Mouse (Mus musculus): ENCODE data around the gene Sumf1. TPM values are rescaled to one million over a fixed set of nuclear protein-coding genes. Genes with fewer than 3 reads are reported as not detected.

Gene Sumf1
- polyA plus RNA-seq, 1 experiment, result 19.6 TPM

GRCm38 (mm10) chr6:108228601-108229000 lies 43.2 kb upstream of the Sumf1 start:
- no peaks in the 10 kb centered on the region for H3K27me3 ChIP-seq (ENCODE audit: control insufficient read depth, insufficient read depth, insufficient read length)
- H3K79me3 ChIP-seq (ENCODE audit: low read depth), result no peaks in the 10 kb centered on the region
- H3K4me3 ChIP-seq (ENCODE audit: insufficient read depth, poor library complexity, severe bottlenecking), result no peak overlapping the region
- H3K36me3 ChIP-seq (ENCODE audit: control insufficient read depth, insufficient read depth), result no peaks in the 10 kb centered on the region
- H3ac ChIP-seq (ENCODE audit: control insufficient read depth, insufficient read length, low read depth), result no peak overlapping the region
- no peaks in the 10 kb centered on the region for H3K79me2 ChIP-seq (ENCODE audit: control insufficient read depth, insufficient read depth)
- no peak for TF ChIP-seq MAX (IDR thresholded peaks at IDR 0.05)
- TF ChIP-seq FOSL1 (IDR thresholded peaks at IDR 0.05; ENCODE audit: insufficient read depth, low read length, poor library complexity, severe bottlenecking), result no peak
- no peak for TF ChIP-seq CEBPB (IDR thresholded peaks at IDR 0.05; ENCODE audit: low read depth)
- TF ChIP-seq USF1 (IDR thresholded peaks at IDR 0.05; ENCODE audit: low read depth), result no peak
- TF ChIP-seq MYOD1 (IDR thresholded peaks at IDR 0.05; ENCODE audit: control insufficient read depth, insufficient read length, low read depth), result no peak
- no peak for TF ChIP-seq MYOG (IDR thresholded peaks at IDR 0.05; ENCODE audit: control insufficient read depth, extremely low read depth, insufficient read length)

GRCm38 (mm10) chr6:108228048-108228447 lies 42.7 kb upstream of the Sumf1 start:
- TF ChIP-seq CEBPB (IDR thresholded peaks at IDR 0.05; ENCODE audit: low read depth) (no peak), MYOD1 (IDR thresholded peaks at IDR 0.05; ENCODE audit: control insufficient read depth, insufficient read length, low read depth) (no peak), MAX (IDR thresholded peaks at IDR 0.05) (no peak), FOSL1 (IDR thresholded peaks at IDR 0.05; ENCODE audit: insufficient read depth, low read length, poor library complexity, severe bottlenecking) (no peak), USF1 (IDR thresholded peaks at IDR 0.05; ENCODE audit: low read depth) (no peak)
- Histone ChIP-seq H3K79me2 (ENCODE audit: control insufficient read depth, insufficient read depth) (no peaks in the 10 kb centered on the region), H3K27me3 (ENCODE audit: control insufficient read depth, insufficient read depth, insufficient read length) (no peaks in the 10 kb centered on the region), H3K79me3 (ENCODE audit: low read depth) (no peaks in the 10 kb centered on the region), H3ac (ENCODE audit: control insufficient read depth, insufficient read length, low read depth) (no peak overlapping the region), H3K4me3 (ENCODE audit: insufficient read depth, poor library complexity, severe bottlenecking) (no peak overlapping the region), H3K36me3 (ENCODE audit: control insufficient read depth, insufficient read depth) (no peaks in the 10 kb centered on the region)

- Histone ChIP-seq H3K36me3 (ENCODE audit: control insufficient read depth, insufficient read depth) (no peaks in the 10 kb centered on the region), H3K27me3 (ENCODE audit: control insufficient read depth, insufficient read depth, insufficient read length) (no peaks in the 10 kb centered on the region)
Measured at GRCm38 (mm10) chr6:108227461-108227860, 42.1 kb upstream of the Sumf1 start.

GRCm38 (mm10) chr6:108226230-108226629 lies 40.8 kb upstream of the Sumf1 start:
- H3K4me3 ChIP-seq (ENCODE audit: insufficient read depth, poor library complexity, severe bottlenecking), result no peak overlapping the region
- no peaks in the 10 kb centered on the region for H3K36me3 ChIP-seq (ENCODE audit: control insufficient read depth, insufficient read depth)
- no peaks in the 10 kb centered on the region for H3K79me3 ChIP-seq (ENCODE audit: low read depth)
- no peaks in the 10 kb centered on the region for H3K27me3 ChIP-seq (ENCODE audit: control insufficient read depth, insufficient read depth, insufficient read length)
- no peak for TF ChIP-seq FOSL1 (IDR thresholded peaks at IDR 0.05; ENCODE audit: insufficient read depth, low read length, poor library complexity, severe bottlenecking)
- TF ChIP-seq MAX (IDR thresholded peaks at IDR 0.05), result no peak
- no peak for TF ChIP-seq CTCF (IDR thresholded peaks at IDR 0.05; ENCODE audit: control insufficient read depth, insufficient read depth, insufficient read length)
- no peak overlapping the region for H3ac ChIP-seq (ENCODE audit: control insufficient read depth, insufficient read length, low read depth)
- no peaks in the 10 kb centered on the region for H3K79me2 ChIP-seq (ENCODE audit: control insufficient read depth, insufficient read depth)

More at GRCm38 (mm10) chr6:108227461-108227860, 42.1 kb upstream of the Sumf1 start:
- no peak overlapping the region for H3K4me3 ChIP-seq (ENCODE audit: insufficient read depth, poor library complexity, severe bottlenecking)
- no peaks in the 10 kb centered on the region for H3K79me3 ChIP-seq (ENCODE audit: low read depth)
- TF ChIP-seq MAX (IDR thresholded peaks at IDR 0.05) (no peak), FOSL1 (IDR thresholded peaks at IDR 0.05; ENCODE audit: insufficient read depth, low read length, poor library complexity, severe bottlenecking) (no peak), MYOG (IDR thresholded peaks at IDR 0.05; ENCODE audit: control insufficient read depth, extremely low read depth, insufficient read length) (no peak), CEBPB (IDR thresholded peaks at IDR 0.05; ENCODE audit: low read depth) (no peak), CTCF (IDR thresholded peaks at IDR 0.05; ENCODE audit: control insufficient read depth, insufficient read depth, insufficient read length) (no peak), USF1 (IDR thresholded peaks at IDR 0.05; ENCODE audit: low read depth) (no peak), MYOD1 (IDR thresholded peaks at IDR 0.05; ENCODE audit: control insufficient read depth, insufficient read length, low read depth) (no peak)
- H3K79me2 ChIP-seq (ENCODE audit: control insufficient read depth, insufficient read depth), result no peaks in the 10 kb centered on the region
- H3ac ChIP-seq (ENCODE audit: control insufficient read depth, insufficient read length, low read depth), result no peak overlapping the region

- H3K36me3 ChIP-seq (ENCODE audit: control insufficient read depth, insufficient read depth), result no peaks in the 10 kb centered on the region
- no peaks in the 10 kb centered on the region for H3K27me3 ChIP-seq (ENCODE audit: control insufficient read depth, insufficient read depth, insufficient read length)
- TF ChIP-seq CTCF (IDR thresholded peaks at IDR 0.05; ENCODE audit: control insufficient read depth, insufficient read depth, insufficient read length), result no peak
- no peak for TF ChIP-seq CEBPB (IDR thresholded peaks at IDR 0.05; ENCODE audit: low read depth)
- TF ChIP-seq MYOG (IDR thresholded peaks at IDR 0.05; ENCODE audit: control insufficient read depth, extremely low read depth, insufficient read length), result no peak
- TF ChIP-seq FOSL1 (IDR thresholded peaks at IDR 0.05; ENCODE audit: insufficient read depth, low read length, poor library complexity, severe bottlenecking), result no peak
- no peak for TF ChIP-seq MYOD1 (IDR thresholded peaks at IDR 0.05; ENCODE audit: control insufficient read depth, insufficient read length, low read depth)
- no peak for TF ChIP-seq USF1 (IDR thresholded peaks at IDR 0.05; ENCODE audit: low read depth)
- TF ChIP-seq MAX (IDR thresholded peaks at IDR 0.05), result no peak
- no peak overlapping the region for H3K4me3 ChIP-seq (ENCODE audit: insufficient read depth, poor library complexity, severe bottlenecking)
- no peak overlapping the region for H3ac ChIP-seq (ENCODE audit: control insufficient read depth, insufficient read length, low read depth)
- no peaks in the 10 kb centered on the region for H3K79me3 ChIP-seq (ENCODE audit: low read depth)
- H3K79me2 ChIP-seq (ENCODE audit: control insufficient read depth, insufficient read depth), result no peaks in the 10 kb centered on the region
Measured at GRCm38 (mm10) chr6:108225027-108225426, 39.6 kb upstream of the Sumf1 start.

- H3K79me2 ChIP-seq (ENCODE audit: control insufficient read depth, insufficient read depth), result no peaks in the 10 kb centered on the region
- TF ChIP-seq MYOD1 (IDR thresholded peaks at IDR 0.05; ENCODE audit: control insufficient read depth, insufficient read length, low read depth) (no peak), CEBPB (IDR thresholded peaks at IDR 0.05; ENCODE audit: low read depth) (no peak), MYOG (IDR thresholded peaks at IDR 0.05; ENCODE audit: control insufficient read depth, extremely low read depth, insufficient read length) (no peak), CTCF (IDR thresholded peaks at IDR 0.05; ENCODE audit: control insufficient read depth, insufficient read depth, insufficient read length) (no peak), USF1 (IDR thresholded peaks at IDR 0.05; ENCODE audit: low read depth) (no peak), FOSL1 (IDR thresholded peaks at IDR 0.05; ENCODE audit: insufficient read depth, low read length, poor library complexity, severe bottlenecking) (no peak), MAX (IDR thresholded peaks at IDR 0.05) (no peak)
- no peaks in the 10 kb centered on the region for H3K27me3 ChIP-seq (ENCODE audit: control insufficient read depth, insufficient read depth, insufficient read length)
- H3ac ChIP-seq (ENCODE audit: control insufficient read depth, insufficient read length, low read depth), result no peak overlapping the region
- H3K79me3 ChIP-seq (ENCODE audit: low read depth), result no peaks in the 10 kb centered on the region
- H3K36me3 ChIP-seq (ENCODE audit: control insufficient read depth, insufficient read depth), result no peaks in the 10 kb centered on the region
- no peak overlapping the region for H3K4me3 ChIP-seq (ENCODE audit: insufficient read depth, poor library complexity, severe bottlenecking)
Measured at GRCm38 (mm10) chr6:108224361-108224760, 39.0 kb upstream of the Sumf1 start.

Data from C2C12 (cell line).